Mouse (Mus musculus): ENCODE data around the gene Spast. TPM values are rescaled to one million over a fixed set of nuclear protein-coding genes. Genes with fewer than 3 reads are reported as not detected.

Spast gene
- polyA plus RNA-seq (2012; rRNA removed), result 39.8 and 44.1 TPM in 2 replicates

DNA sequence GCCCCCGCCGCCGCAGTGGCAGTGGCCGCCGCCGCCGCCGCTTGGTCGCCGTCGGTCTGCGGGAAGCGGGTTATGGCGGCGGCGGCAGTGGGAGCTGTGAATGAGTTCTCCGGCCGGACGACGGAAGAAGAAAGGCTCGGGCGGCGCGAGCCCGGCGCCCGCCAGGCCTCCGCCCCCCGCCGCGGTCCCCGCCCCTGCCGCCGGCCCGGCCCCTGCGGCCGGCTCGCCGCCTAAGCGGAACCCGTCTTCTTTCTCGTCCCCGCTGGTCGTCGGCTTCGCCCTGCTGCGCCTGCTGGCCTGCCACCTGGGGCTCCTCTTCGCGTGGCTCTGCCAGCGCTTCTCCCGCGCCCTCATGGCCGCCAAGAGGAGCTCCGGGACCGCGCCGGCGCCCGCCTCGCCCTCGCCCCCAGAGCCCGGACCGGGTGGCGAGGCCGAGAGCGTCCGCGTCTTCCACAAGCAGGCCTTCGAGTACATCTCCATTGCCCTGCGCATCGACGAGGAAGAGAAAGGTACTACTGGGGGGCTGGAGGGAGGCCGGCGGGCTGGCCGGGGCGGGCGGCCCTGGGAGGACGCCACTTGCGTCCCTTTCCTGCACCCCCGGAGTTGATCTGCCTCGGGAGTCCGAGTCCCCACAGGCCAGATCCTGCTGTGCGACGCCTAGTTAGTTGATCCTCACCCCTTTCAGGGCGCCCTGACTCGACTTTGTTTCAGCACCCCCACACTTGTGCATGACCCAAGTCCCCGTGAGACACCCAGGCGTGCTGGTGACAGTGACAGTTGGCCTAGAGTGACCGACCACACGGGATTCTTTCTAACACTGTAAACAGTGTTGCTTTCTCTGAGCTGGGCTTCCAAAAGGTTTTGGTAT is at the start of gene Spast:
TSS of gene Spast (plus strand) at position 51 of the 868 bp plus-strand sequence.

DNA sequence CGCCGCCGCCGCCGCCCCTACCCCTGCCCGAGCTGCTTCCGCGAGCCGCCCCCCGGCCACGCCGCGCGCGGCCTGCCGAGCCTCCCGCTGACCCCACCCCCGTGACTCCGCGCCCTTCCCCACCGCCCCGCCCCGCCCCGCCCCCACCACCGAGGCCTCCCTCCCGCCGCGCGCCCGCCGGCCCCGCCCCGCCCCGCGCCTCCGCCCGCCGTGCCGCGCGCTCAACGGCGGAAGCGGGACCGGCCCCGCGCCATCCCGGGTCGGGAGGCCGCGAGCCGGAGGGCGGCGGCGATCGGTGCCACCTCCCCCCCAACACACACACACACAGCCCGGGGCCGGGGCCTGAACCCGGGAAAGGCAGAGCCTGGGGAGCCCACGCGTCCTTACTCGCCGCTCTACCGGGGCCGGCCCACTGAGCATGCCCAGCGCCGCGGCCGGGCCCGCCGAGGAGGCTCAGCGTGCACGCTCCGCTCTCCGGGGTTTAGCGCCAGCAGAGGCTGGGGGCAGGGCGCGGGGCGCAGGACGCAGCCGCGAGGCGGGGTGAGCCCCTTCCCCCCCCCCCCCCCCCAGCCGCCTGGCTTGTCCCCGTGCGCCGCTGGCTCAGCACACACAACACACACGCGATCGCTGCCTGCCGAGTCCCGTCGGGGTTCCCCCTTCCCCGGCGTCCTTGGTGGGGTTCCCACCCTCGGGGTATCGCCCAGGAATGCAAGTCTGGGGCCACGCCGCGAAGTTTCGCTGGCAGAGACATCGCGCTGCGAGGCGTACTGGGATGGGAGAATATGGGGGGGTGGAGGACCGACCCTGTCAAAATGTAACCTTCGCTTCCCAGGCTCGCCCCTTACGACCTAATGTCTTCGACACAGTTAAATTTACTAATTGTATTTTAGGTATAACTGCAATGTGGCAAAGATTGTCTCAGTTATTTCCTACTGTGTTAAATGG is 43.5 kb upstream of the Spast start, which contains the start of gene Memo1:
TSS of gene Memo1 (minus strand) at position 496 of the 945 bp plus-strand sequence.

DNA sequence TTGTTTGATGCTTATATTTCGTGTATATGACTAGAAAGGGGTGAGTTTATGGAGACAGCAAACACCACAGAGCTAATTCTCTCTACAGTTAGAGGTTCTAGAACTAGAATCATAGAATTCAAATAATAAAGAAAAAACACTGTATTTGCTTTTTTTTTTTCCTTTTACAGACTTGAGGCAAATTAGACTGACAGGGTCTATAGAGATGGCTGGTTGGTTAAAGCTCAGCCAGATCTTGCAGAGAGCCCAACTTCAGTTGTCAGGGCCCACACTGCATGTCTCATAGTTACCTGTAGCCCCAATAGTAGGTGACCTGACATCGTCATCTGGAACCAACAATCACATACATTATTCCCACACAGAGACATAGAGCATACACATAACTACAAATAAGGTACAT is 14.9 kb upstream of the Spast start, which contains the start of gene Dpy30:
TSS of gene Dpy30 (minus strand) at position 101 of the 400 bp plus-strand sequence.

DNA sequence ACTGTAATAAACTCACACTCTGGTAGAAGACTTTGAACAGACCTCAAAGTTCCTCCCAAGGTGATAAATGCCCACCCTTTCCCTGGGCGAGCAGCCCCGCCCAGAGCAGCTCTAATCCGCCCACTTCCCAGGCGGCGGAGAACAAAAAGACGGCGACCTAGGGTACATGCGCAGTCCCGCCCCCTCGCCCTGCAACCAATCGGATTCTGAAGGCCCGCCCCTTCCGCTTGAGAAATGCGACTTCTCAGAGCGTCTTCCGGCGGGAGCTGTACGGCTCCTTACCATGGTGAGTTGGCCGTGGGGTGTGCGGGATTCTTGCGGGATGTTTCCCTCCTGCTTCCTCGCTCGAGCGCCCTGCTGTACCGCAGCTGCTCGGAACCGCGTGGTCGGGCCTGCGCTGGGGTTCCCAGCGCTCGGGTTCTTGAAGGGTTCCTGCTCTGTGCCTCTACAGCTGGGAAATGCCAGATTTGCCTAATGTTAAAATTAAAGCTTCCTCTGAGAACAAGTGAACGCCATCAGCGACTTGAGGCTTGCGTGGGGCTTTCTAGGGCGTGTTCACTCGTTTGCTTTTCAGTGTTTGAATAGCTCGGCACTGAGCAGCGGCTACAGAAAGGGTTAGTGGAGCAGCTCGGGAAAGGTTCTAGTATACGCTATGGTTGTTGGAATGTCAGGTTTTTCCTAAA is 56.7 kb downstream of the Spast start, which contains the start of gene Slc30a6:
TSS of gene Slc30a6 (plus strand) at position 226 of the 683 bp plus-strand sequence.

Other genes with a start within 250 kb of the Spast start
- 45.8 and 76.6 TPM in 2 replicates for gene Memo1, start 43.5 kb upstream of the Spast start, polyA plus RNA-seq (2012; rRNA removed)
- 151 and 171 TPM in 2 replicates for gene Dpy30, start 15.0 kb upstream of the Spast start, polyA plus RNA-seq (2012; rRNA removed)
- gene Slc30a6, start 56.6 kb downstream of the Spast start, polyA plus RNA-seq (2012; rRNA removed), result 19.2 and 37.7 TPM in 2 replicates
- gene Nlrc4, start 120.2 kb downstream of the Spast start, polyA plus RNA-seq (2012; rRNA removed), result 0.09 and 0.11 TPM in 2 replicates
- 24.3 and 28.8 TPM in 2 replicates for gene Yipf4, start 150.5 kb downstream of the Spast start, polyA plus RNA-seq (2012; rRNA removed)
- 53.4 and 88.8 TPM in 2 replicates for gene Birc6, start 189.3 kb downstream of the Spast start, polyA plus RNA-seq (2012; rRNA removed)